Mouse (Mus musculus): ENCODE measurements around the gene Mrpl16.

The Mrpl16 gene

DNA sequence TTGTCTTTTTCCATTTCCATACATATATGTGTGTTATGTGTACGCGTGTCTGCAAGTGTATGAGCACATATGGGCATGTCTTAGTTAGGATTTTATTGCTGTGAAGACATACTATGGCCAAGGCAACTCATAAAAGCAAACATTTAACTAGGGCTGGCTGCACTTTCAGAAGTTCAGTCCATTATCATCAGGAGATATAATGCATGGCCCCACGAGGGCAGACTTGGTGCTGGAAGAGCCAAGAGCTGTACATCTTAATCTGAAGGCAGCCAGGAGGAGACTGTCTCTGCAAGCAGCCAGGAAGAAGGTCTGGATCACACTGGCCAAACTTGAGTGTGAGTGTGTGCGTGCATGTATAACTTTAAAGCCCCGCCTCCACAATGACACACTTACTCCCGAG, 24.3 kb downstream of the Mrpl16 start:
- in situ Hi-C loops (cut with MboI; ENCODE audit: unreplicated experiment in 2 of 2) = loop anchor here in 1 of 2 experiments (25.0 kb wide), 1 partner anchor 643 kb away; the partner anchor contains the start of gene Pfpl

DNA sequence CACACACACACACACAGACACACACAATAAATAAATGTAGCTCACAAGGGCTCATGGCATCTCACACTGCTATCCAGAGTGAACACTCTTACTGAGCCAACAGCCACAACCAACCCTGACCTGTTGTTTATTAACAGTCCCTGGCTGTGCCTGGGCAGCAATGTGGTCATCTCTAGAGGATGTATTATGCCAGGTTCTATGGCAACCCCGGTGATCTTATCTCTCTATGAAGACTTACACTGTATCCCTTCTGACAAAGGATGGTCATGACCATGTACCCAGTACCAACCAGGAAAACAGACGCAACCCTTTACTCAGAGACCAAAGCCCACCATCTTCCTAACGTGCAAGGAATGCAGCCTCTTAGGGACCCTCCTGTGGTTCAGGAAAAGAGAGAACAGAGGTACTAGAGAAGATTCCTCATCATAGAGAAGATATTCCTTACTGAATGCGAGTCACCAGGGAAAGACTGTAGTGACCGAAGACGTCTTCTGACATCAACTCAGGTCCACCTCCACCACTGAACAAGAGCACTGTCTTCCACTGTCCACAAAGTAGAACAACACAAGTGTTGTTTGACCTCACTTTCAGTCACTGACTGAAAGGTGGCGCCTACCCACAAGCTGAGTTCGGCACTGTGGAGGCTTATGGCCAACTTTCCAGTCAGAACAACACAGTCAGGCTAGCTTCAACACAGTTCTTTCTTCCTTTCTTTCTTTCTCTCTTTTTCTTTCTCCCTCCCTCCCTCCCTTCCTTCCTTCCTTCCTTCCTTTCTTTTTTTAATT, 30.5 kb downstream of the Mrpl16 start:
- in situ Hi-C loops (cut with MboI; ENCODE audit: unreplicated experiment in 2 of 2) = no loop called here

DNA sequence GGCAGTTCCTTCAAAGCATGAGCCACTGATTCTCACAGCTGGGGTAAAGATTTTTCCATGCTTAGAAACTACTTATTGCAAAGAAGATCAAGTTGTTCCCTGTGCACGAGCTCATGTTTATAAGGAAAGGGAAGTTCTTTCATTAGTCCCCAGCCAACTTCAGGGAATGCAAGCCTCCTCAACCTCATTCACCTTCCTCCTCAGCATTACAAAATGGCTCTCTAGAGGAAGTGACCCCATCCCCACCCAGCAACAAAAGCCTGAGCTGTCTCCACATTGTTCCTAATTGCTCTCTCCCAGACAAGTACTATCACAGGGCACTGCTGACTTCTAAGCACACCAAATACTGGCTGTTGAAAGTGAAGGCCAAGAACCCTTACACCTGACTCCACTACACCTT, 34.2 kb downstream of the Mrpl16 start:
- in situ Hi-C loops (cut with MboI; ENCODE audit: unreplicated experiment in 2 of 2) = no loop called here

DNA sequence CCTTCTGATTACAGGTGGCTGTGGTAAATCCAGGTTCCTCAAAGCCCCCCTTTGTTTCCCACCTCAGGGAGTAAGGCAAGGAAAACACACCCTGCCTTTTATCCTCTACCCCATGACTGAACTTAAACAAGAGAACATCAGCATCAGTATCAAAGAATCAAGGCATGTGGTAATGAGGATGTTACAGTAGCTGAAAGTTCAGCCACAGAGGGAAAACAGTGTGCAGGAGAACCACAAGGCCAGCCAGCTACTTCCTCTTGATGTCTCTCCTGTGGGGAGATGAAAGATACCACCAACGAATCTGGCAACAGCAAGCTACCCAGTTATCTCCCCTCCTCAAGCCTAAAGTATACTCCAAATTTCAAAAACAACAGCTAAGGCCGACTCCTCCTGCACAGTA, 37.1 kb downstream of the Mrpl16 start:
- in situ Hi-C loops (cut with MboI; ENCODE audit: unreplicated experiment in 2 of 2) = no loop called here

- in situ Hi-C loops (cut with MboI; ENCODE audit: unreplicated experiment in 2 of 2) = no loop called here
Observed at GRCm38 (mm10) chr19:11807822-11808221, 37.6 kb downstream of the Mrpl16 start.

DNA sequence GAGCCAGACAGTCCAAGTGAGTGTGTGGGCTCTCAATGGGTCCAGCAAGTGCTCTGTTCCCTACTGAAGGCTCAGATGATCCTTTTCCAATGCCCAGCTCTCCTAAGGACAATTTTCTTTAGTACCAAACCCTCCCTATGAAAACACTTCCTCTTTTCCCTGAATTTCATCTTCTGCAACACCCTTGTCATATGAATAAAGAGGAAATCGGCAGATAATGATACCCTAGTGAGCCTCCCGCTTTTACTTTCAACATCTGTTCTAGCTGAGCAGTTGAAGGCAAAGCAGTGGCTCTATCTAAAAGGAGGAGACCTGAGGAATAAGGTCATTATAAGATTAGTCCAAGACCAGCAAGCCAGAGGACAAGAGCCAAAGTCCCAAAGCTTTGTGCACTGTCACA, 38.3 kb downstream of the Mrpl16 start:
- in situ Hi-C loops (cut with MboI; ENCODE audit: unreplicated experiment in 2 of 2) = no loop called here

- in situ Hi-C loops (cut with MboI; ENCODE audit: unreplicated experiment in 2 of 2) = no loop called here
Observed at GRCm38 (mm10) chr19:11810003-11810758, 40.0 kb downstream of the Mrpl16 start.

GRCm38 (mm10) chr19:11810856-11811255, 40.7 kb downstream of the Mrpl16 start:
- in situ Hi-C loops (cut with MboI; ENCODE audit: unreplicated experiment in 2 of 2) = no loop called here

GRCm38 (mm10) chr19:11811688-11812365, 41.6 kb downstream of the Mrpl16 start:
- in situ Hi-C loops (cut with MboI; ENCODE audit: unreplicated experiment in 2 of 2) = no loop called here

- in situ Hi-C loops (cut with MboI; ENCODE audit: unreplicated experiment in 2 of 2) = no loop called here
Observed at GRCm38 (mm10) chr19:11813136-11813535, 42.9 kb downstream of the Mrpl16 start.

GRCm38 (mm10) chr19:11813649-11814048, 43.5 kb downstream of the Mrpl16 start:
- in situ Hi-C loops (cut with MboI; ENCODE audit: unreplicated experiment in 2 of 2) = no loop called here

GRCm38 (mm10) chr19:11814742-11815333, 44.6 kb downstream of the Mrpl16 start:
- in situ Hi-C loops (cut with MboI; ENCODE audit: unreplicated experiment in 2 of 2) = no loop called here

- in situ Hi-C loops (cut with MboI; ENCODE audit: unreplicated experiment in 2 of 2) = no loop called here
Observed at GRCm38 (mm10) chr19:11816706-11817105, 46.5 kb downstream of the Mrpl16 start.

GRCm38 (mm10) chr19:11817586-11817985, 47.4 kb downstream of the Mrpl16 start:
- in situ Hi-C loops (cut with MboI; ENCODE audit: unreplicated experiment in 2 of 2) = no loop called here

GRCm38 (mm10) chr19:11818199-11819142, 48.3 kb downstream of the Mrpl16 start:
- in situ Hi-C loops (cut with MboI; ENCODE audit: unreplicated experiment in 2 of 2) = no loop called here

- in situ Hi-C loops (cut with MboI; ENCODE audit: unreplicated experiment in 2 of 2) = no loop called here
Observed at GRCm38 (mm10) chr19:11819143-11819700, 49.0 kb downstream of the Mrpl16 start, which contains the start of gene Stx3. Gene Stx3 (minus strand): TSS chr19:11819403.

DNA sequence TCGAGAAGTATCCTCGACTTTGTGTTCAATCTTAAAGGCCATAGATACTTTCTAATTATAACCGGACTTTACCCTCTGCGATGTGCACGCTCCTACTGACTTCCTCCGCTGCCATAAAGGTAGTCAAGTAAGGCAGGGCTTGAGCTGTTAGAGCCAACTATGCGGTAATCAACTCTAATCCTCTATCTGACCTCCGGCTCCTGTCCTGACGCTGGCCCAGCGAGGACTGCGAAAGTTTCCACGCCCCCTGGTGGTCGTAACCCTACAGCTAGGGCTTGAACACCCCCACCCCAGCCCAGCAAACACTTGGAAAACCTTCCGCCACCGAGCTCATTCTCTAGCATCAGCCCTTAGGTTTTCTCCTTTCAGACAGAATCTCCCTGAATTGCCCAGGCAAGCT, 49.6 kb downstream of the Mrpl16 start:
- in situ Hi-C loops (cut with MboI; ENCODE audit: unreplicated experiment in 2 of 2) = no loop called here

GRCm38 (mm10) chr19:11820211-11820610, 50.0 kb downstream of the Mrpl16 start:
- in situ Hi-C loops (cut with MboI; ENCODE audit: unreplicated experiment in 2 of 2) = no loop called here

- in situ Hi-C loops (cut with MboI; ENCODE audit: unreplicated experiment in 2 of 2) = no loop called here
Observed at GRCm38 (mm10) chr19:11823346-11824065, 53.3 kb downstream of the Mrpl16 start.
